Mouse (Mus musculus) gastrocnemius, postnatal 25 days (tissue): ENCODE results near the gene Galnt7. TPM values are rescaled to one million over a fixed set of nuclear protein-coding genes. Genes with fewer than 3 reads are reported as not detected.
A peak's percentile ranks its signal among the peaks of the same experiment; 100 is the strongest.

ENCODE experiments used
- DNase-seq: peaks from one replicate; pipeline ENCODE4 v3.0.0; 2022
- total RNA-seq, 2 experiments: library from RNA; stranded (reverse); gene quantifications; 1 replicate in 1 of 2; 2 replicates in 1 of 2; pipeline ENCODE4 v1.2.3; 2021

Galnt7 gene
- total RNA-seq, 2 experiments from 2014 or later, result 2.9 to 3.6 TPM

GRCm38 (mm10) chr8:57584416-57585127 lies 68.3 kb downstream of the Galnt7 start:
- DNase-seq, result no peak

GRCm38 (mm10) chr8:57579845-57580244 lies 73.0 kb downstream of the Galnt7 start:
- peak; percentile 62 for DNase-seq

- DNase-seq, result no peak
Observed at GRCm38 (mm10) chr8:57577301-57577700, 75.5 kb downstream of the Galnt7 start.

GRCm38 (mm10) chr8:57576238-57576637 lies 76.6 kb downstream of the Galnt7 start:
- peak; percentile 51 for DNase-seq

- DNase-seq, result no peak
Observed at GRCm38 (mm10) chr8:57575336-57575735, 77.5 kb downstream of the Galnt7 start.

- DNase-seq, result peak; percentile 52
Observed at GRCm38 (mm10) chr8:57574398-57574797, 78.4 kb downstream of the Galnt7 start.

GRCm38 (mm10) chr8:57573844-57574243 lies 79.0 kb downstream of the Galnt7 start:
- DNase-seq, result no peak

- no peak for DNase-seq
Observed at GRCm38 (mm10) chr8:57569886-57570285, 82.9 kb downstream of the Galnt7 start.

GRCm38 (mm10) chr8:57569400-57569795 lies 83.4 kb downstream of the Galnt7 start:
- no peak for DNase-seq

GRCm38 (mm10) chr8:57568633-57569399 lies 84.0 kb downstream of the Galnt7 start:
- DNase-seq, result no peak

GRCm38 (mm10) chr8:57567998-57568397 lies 84.8 kb downstream of the Galnt7 start:
- DNase-seq, result no peak

GRCm38 (mm10) chr8:57565039-57565438 lies 87.8 kb downstream of the Galnt7 start:
- DNase-seq, result no peak

- no peak for DNase-seq
Observed at GRCm38 (mm10) chr8:57563726-57564125, 89.1 kb downstream of the Galnt7 start.

GRCm38 (mm10) chr8:57562741-57563140 lies 90.1 kb downstream of the Galnt7 start:
- no peak for DNase-seq

- no peak for DNase-seq
Observed at GRCm38 (mm10) chr8:57560926-57561325, 91.9 kb downstream of the Galnt7 start.

- no peak for DNase-seq
Observed at GRCm38 (mm10) chr8:57552102-57553032, 100.5 kb downstream of the Galnt7 start.

- DNase-seq, result no peak
Observed at GRCm38 (mm10) chr8:57547581-57547980, 105.3 kb downstream of the Galnt7 start.

- DNase-seq, result no peak
Observed at GRCm38 (mm10) chr8:57546834-57547233, 106.0 kb downstream of the Galnt7 start.

GRCm38 (mm10) chr8:57546401-57546800 lies 106.4 kb downstream of the Galnt7 start:
- DNase-seq, result no peak

- DNase-seq, result no peak
Observed at GRCm38 (mm10) chr8:57541405-57541804, 111.4 kb downstream of the Galnt7 start.

GRCm38 (mm10) chr8:57540951-57541350 lies 111.9 kb downstream of the Galnt7 start:
- no peak for DNase-seq

GRCm38 (mm10) chr8:57540110-57540838 lies 112.6 kb downstream of the Galnt7 start:
- DNase-seq, result no peak
